Mouse (Mus musculus) forebrain, embryonic 10.5 days (tissue): Measurements from ENCODE around the gene Cacna2d2. TPM values are rescaled to one million over a fixed set of nuclear protein-coding genes. Genes with fewer than 3 reads are reported as not detected.
"Not testable (repeated sequence)": the region's sequence is repeated elsewhere in the genome, so short reads cannot be mapped to it uniquely, and the experiment has no call there.

Source experiments
- DNase-seq: peaks from one replicate; pipeline ENCODE4 v3.0.0-alpha.2; 2017; ENCODE audit warnings: low spot score; ENCODE audit errors: extremely low spot score
- H3K27ac ChIP-seq: fragments of 300-500 bp; sonication (generic); 2 replicates; pipeline ENCODE4 v1.5.1; 2016; ENCODE audit warnings: mild to moderate bottlenecking
- H3K27me3 ChIP-seq: fragments of 300-500 bp; sonication (generic); 2 replicates; pipeline ENCODE4 v1.6.1; 2016; ENCODE audit warnings: mild to moderate bottlenecking; ENCODE audit not compliant: poor library complexity, severe bottlenecking
- H3K36me3 ChIP-seq: fragments of 300-500 bp; sonication (generic); replicated peaks from 2 replicates; pipeline ENCODE4 v1.6.1; 2016; ENCODE audit warnings: mild to moderate bottlenecking, moderate library complexity
- H3K4me1 ChIP-seq: fragments of 300-500 bp; sonication (generic); 2 replicates; pipeline ENCODE4 v1.6.1; 2016
- H3K4me3 ChIP-seq: fragments of 300-500 bp; sonication (generic); 2 replicates; pipeline ENCODE4 v1.5.1; 2016; ENCODE audit warnings: mild to moderate bottlenecking, moderate library complexity
- H3K9me3 ChIP-seq: fragments of 300-500 bp; sonication (generic); 2 replicates; pipeline ENCODE4 v1.6.1; 2016; ENCODE audit warnings: mild to moderate bottlenecking, moderate library complexity
- WGBS: fragments of 180-500 bp; shearing (Covaris S2); methylation state at CpG from one replicate; pipeline ENCODE4 v1.1.7; 2016; 5-methylcytosine and 5-hydroxymethylcytosine counted together
- polyA plus RNA-seq: library from polyadenylated mRNA; unstranded; fragments of >200 nt; fragmentation: Nextera tagmentation; extraction: Ambion mirVana; gene quantifications from 2 replicates; pipeline ENCODE4 v1.2.1, GENCODE M21; 2016

Gene Cacna2d2
- polyA plus RNA-seq, 1 experiment from 2014 or later = 1.2 TPM

- Histone ChIP-seq H3K36me3 (peaks cover 53% of the 10 kb centered on the region), H3K4me1 (peaks cover 75% of the 10 kb centered on the region), H3K4me3 (peak overlapping the region; percentile 93; the same call in 1 of the 2 replicates)
- not testable (repeated sequence) for H3K27ac ChIP-seq, H3K27me3 ChIP-seq, H3K9me3 ChIP-seq, DNase-seq
- WGBS = 53% methylated on average over 5 of the region's 5 CpGs
These were observed 166.1 kb downstream of the Cacna2d2 start for GRCm38 (mm10) chr9:107565556-107565955.

- WGBS = 61% methylated on average over 15 of the region's 15 CpGs
- DNase-seq = peak; percentile 80
- H3K27ac ChIP-seq = peak overlapping the region; percentile 65; the same call in 1 of the 2 replicates
These were observed 166.8 kb downstream of the Cacna2d2 start for GRCm38 (mm10) chr9:107566041-107566709.

GRCm38 (mm10) chr9:107566855-107567254, 167.4 kb downstream of the Cacna2d2 start:
- H3K4me1 ChIP-seq = peaks cover 88% of the 10 kb centered on the region
- peaks cover 53% of the 10 kb centered on the region for H3K36me3 ChIP-seq
- no peak for DNase-seq
- H3K4me3 ChIP-seq = peak overlapping the region; percentile 93
- H3K27me3 ChIP-seq = no peaks in the 10 kb centered on the region
- WGBS = 65% methylated on average over 3 of the region's 3 CpGs
- no peaks in the 10 kb centered on the region for H3K9me3 ChIP-seq
- peak overlapping the region; percentile 94 for H3K27ac ChIP-seq

More at GRCm38 (mm10) chr9:107566041-107566709, 166.8 kb downstream of the Cacna2d2 start:
- Histone ChIP-seq H3K9me3 (no peaks in the 10 kb centered on the region), H3K4me1 (peaks cover 82% of the 10 kb centered on the region), H3K4me3 (peak overlapping the region; percentile 93; the same call in 1 of the 2 replicates), H3K36me3 (peaks cover 53% of the 10 kb centered on the region), H3K27me3 (no peaks in the 10 kb centered on the region)

GRCm38 (mm10) chr9:107567702-107568319, 168.4 kb downstream of the Cacna2d2 start, which contains the start of gene Hyal2:
Hyal2 (plus strand) TSS chr9:107567945.
- DNase-seq = no peak
- WGBS = 4% methylated on average over 18 of the region's 18 CpGs
- Histone ChIP-seq H3K27me3 (no peaks in the 10 kb centered on the region), H3K9me3 (no peaks in the 10 kb centered on the region), H3K4me3 (peak within 1 kb of the TSS; percentile 93), H3K4me1 (peaks cover 86% of the 10 kb centered on the region), H3K36me3 (peaks cover 55% of the 10 kb centered on the region), H3K27ac (peak within 1 kb of the TSS; percentile 94)

GRCm38 (mm10) chr9:107568331-107569261, 169.2 kb downstream of the Cacna2d2 start:
- peak overlapping the region; percentile 94 for H3K27ac ChIP-seq
- H3K36me3 ChIP-seq = peaks cover 63% of the 10 kb centered on the region
- H3K4me1 ChIP-seq = peaks cover 78% of the 10 kb centered on the region
- peak overlapping the region; percentile 93 for H3K4me3 ChIP-seq
- DNase-seq = peak; percentile 90
- under 1% methylated on average over 41 of the region's 41 CpGs for WGBS
- peaks cover 2% of the 10 kb centered on the region; the same call in 1 of the 2 replicates for H3K9me3 ChIP-seq
- no peaks in the 10 kb centered on the region for H3K27me3 ChIP-seq

- WGBS = under 1% methylated on average over 23 of the region's 23 CpGs
- peaks cover 71% of the 10 kb centered on the region for H3K4me1 ChIP-seq
- H3K36me3 ChIP-seq = peaks cover 68% of the 10 kb centered on the region
These were observed 169.9 kb downstream of the Cacna2d2 start for GRCm38 (mm10) chr9:107569270-107569669.

GRCm38 (mm10) chr9:107570016-107570415, 170.6 kb downstream of the Cacna2d2 start:
- no peak for DNase-seq

More at GRCm38 (mm10) chr9:107569270-107569669, 169.9 kb downstream of the Cacna2d2 start:
- no peak for DNase-seq
- H3K4me3 ChIP-seq = peak overlapping the region; percentile 93
- peak overlapping the region; percentile 94 for H3K27ac ChIP-seq
- H3K27me3 ChIP-seq = no peaks in the 10 kb centered on the region
- peaks cover 3% of the 10 kb centered on the region; the same call in 1 of the 2 replicates for H3K9me3 ChIP-seq

GRCm38 (mm10) chr9:107570845-107571244, 171.4 kb downstream of the Cacna2d2 start:
- Histone ChIP-seq H3K36me3 (peaks cover 64% of the 10 kb centered on the region), H3K9me3 (peaks cover 3% of the 10 kb centered on the region; the same call in 1 of the 2 replicates), H3K27me3 (no peaks in the 10 kb centered on the region), H3K4me3 (peak overlapping the region; percentile 93), H3K27ac (peak overlapping the region; percentile 94), H3K4me1 (peaks cover 61% of the 10 kb centered on the region)
- no peak for DNase-seq
- WGBS = 94% methylated on average over 21 of the region's 21 CpGs

More at GRCm38 (mm10) chr9:107570016-107570415, 170.6 kb downstream of the Cacna2d2 start:
- peak overlapping the region; percentile 93 for H3K4me3 ChIP-seq
- H3K27me3 ChIP-seq = no peaks in the 10 kb centered on the region
- peak overlapping the region; percentile 94 for H3K27ac ChIP-seq
- 63% methylated on average over 13 of the region's 13 CpGs for WGBS
- H3K4me1 ChIP-seq = peaks cover 64% of the 10 kb centered on the region
- H3K36me3 ChIP-seq = peaks cover 68% of the 10 kb centered on the region
- peaks cover 3% of the 10 kb centered on the region; the same call in 1 of the 2 replicates for H3K9me3 ChIP-seq

GRCm38 (mm10) chr9:107571534-107572326, 172.3 kb downstream of the Cacna2d2 start:
- Histone ChIP-seq H3K36me3 (peaks cover 57% of the 10 kb centered on the region), H3K4me1 (peaks cover 61% of the 10 kb centered on the region), H3K27ac (no peak overlapping the region), H3K4me3 (peak overlapping the region; percentile 93), H3K9me3 (peaks cover 3% of the 10 kb centered on the region; the same call in 1 of the 2 replicates), H3K27me3 (no peaks in the 10 kb centered on the region)
- 93% methylated on average over 22 of the region's 22 CpGs for WGBS
- no peak for DNase-seq

GRCm38 (mm10) chr9:107572327-107572662, 172.9 kb downstream of the Cacna2d2 start:
- WGBS = 97% methylated on average over 2 of the region's 2 CpGs
- H3K9me3 ChIP-seq = peaks cover 3% of the 10 kb centered on the region; the same call in 1 of the 2 replicates
- DNase-seq = no peak
- H3K4me1 ChIP-seq = peaks cover 61% of the 10 kb centered on the region
- peaks cover 56% of the 10 kb centered on the region for H3K36me3 ChIP-seq
- H3K27ac ChIP-seq = no peak overlapping the region
- H3K27me3 ChIP-seq = no peaks in the 10 kb centered on the region
- H3K4me3 ChIP-seq = no peak overlapping the region

- Histone ChIP-seq H3K36me3 (peaks cover 56% of the 10 kb centered on the region), H3K4me1 (peaks cover 62% of the 10 kb centered on the region)
- not testable (repeated sequence) for H3K27me3 ChIP-seq, H3K27ac ChIP-seq, H3K9me3 ChIP-seq, DNase-seq, H3K4me3 ChIP-seq
- 80% methylated on average over 6 of the region's 6 CpGs for WGBS
These were observed 174.4 kb downstream of the Cacna2d2 start for GRCm38 (mm10) chr9:107573774-107574173.
